Mouse (Mus musculus): ENCODE data around the gene Rtn2.

Gene Rtn2

GRCm38 (mm10) chr7:19320637-19321036, 38.2 kb downstream of the Rtn2 start:
- DNase-seq, result peak; percentile 44 to 45

GRCm38 (mm10) chr7:19321464-19321863, 39.0 kb downstream of the Rtn2 start:
- peak; percentile 87 to 93 for DNase-seq

GRCm38 (mm10) chr7:19322489-19322888, 40.1 kb downstream of the Rtn2 start:
- DNase-seq, result peak in 1 of 2 experiments; percentile 36

- no peak for DNase-seq
These were observed 41.8 kb downstream of the Rtn2 start for GRCm38 (mm10) chr7:19324221-19324620.

- DNase-seq, result peak; percentile 72 to 77
These were observed 43.1 kb downstream of the Rtn2 start for GRCm38 (mm10) chr7:19325262-19326199.

- DNase-seq, result peak; percentile 93 to 94
These were observed 43.9 kb downstream of the Rtn2 start for GRCm38 (mm10) chr7:19326359-19326758.

GRCm38 (mm10) chr7:19327128-19327527, 44.7 kb downstream of the Rtn2 start:
- peak; percentile 66 to 70 for DNase-seq

GRCm38 (mm10) chr7:19327782-19328181, 45.4 kb downstream of the Rtn2 start:
- no peak for DNase-seq

- DNase-seq, result peak; percentile 60 to 66
These were observed 46.0 kb downstream of the Rtn2 start for GRCm38 (mm10) chr7:19328425-19328824.

- DNase-seq, result no peak
These were observed 49.5 kb downstream of the Rtn2 start for GRCm38 (mm10) chr7:19331910-19332309.

- peak; percentile 86 to 88 for DNase-seq
These were observed 50.4 kb downstream of the Rtn2 start for GRCm38 (mm10) chr7:19332709-19333352.

GRCm38 (mm10) chr7:19335583-19335982, 53.2 kb downstream of the Rtn2 start:
- peak; percentile 74 to 75 for DNase-seq

- DNase-seq, result no peak
These were observed 54.7 kb downstream of the Rtn2 start for GRCm38 (mm10) chr7:19337122-19337521.

GRCm38 (mm10) chr7:19338060-19338459, 55.6 kb downstream of the Rtn2 start:
- DNase-seq, result no peak

- DNase-seq, result no peak
These were observed 56.2 kb downstream of the Rtn2 start for GRCm38 (mm10) chr7:19338596-19338995.

GRCm38 (mm10) chr7:19341250-19341649, 58.8 kb downstream of the Rtn2 start:
- no peak for DNase-seq

GRCm38 (mm10) chr7:19341761-19342409, 59.5 kb downstream of the Rtn2 start:
- DNase-seq, result peak; percentile 51 to 57

GRCm38 (mm10) chr7:19342481-19343027, 60.1 kb downstream of the Rtn2 start:
- DNase-seq, result peak; percentile 89 to 90

- peak; percentile 81 to 82 for DNase-seq
These were observed 60.9 kb downstream of the Rtn2 start for GRCm38 (mm10) chr7:19343210-19343808.

- peak; percentile 43 to 49 for DNase-seq
These were observed 61.9 kb downstream of the Rtn2 start, which contains the start of gene Ercc1 for GRCm38 (mm10) chr7:19344237-19344847. TSS of gene Ercc1 (plus strand) at chr7:19344778.

GRCm38 (mm10) chr7:19344938-19345471, 62.6 kb downstream of the Rtn2 start:
- peak; percentile 98 for DNase-seq

Measured in B cell, adult 2 months (primary cell).